Mouse (Mus musculus): ENCODE measurements around the gene Cacna1c. TPM values are rescaled to one million over a fixed set of nuclear protein-coding genes. Genes with fewer than 3 reads are reported as not detected.

The Cacna1c gene
- total and polyA plus RNA-seq, 2 experiments from 2014 or later: 4.2 to 43.3 TPM

DNA sequence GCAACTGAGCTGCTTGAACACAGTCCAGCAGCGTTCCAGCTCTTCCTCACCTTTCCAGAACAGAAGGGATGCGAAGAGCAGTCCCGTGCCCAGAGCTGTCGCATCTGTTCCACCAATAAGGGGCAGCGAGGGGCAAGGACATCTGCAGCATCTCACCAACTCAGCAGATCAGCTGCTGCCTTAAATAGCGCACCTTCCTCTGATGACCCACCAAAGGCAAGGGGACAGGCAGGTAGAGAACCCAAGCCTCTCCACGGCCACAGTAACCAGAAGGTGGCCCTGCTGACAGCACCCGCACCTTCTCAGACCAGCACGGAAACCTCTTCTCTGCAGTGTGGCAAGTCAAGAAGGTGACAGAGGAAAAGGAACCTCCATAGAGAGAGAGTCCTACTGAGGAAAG lies 131.8 kb downstream of the Cacna1c start:
- Histone ChIP-seq H3K4me3 (ENCODE audit: low read depth, low read length) (no peak overlapping the region), H3K4me1 (ENCODE audit: insufficient read depth) (no peaks in the 10 kb centered on the region), H3K4me2 (ENCODE audit: low read depth) (no peak overlapping the region), H3K9me3 (ENCODE audit: low read length) (no peaks in the 10 kb centered on the region), H3K27me3 (ENCODE audit: insufficient read depth, low read length) (no peaks in the 10 kb centered on the region), H3K36me3 (ENCODE audit: insufficient read depth) (no peaks in the 10 kb centered on the region), H3K27ac (ENCODE audit: low read depth, low read length) (no peak overlapping the region), H3K9ac (no peak overlapping the region)
- ATAC-seq (no peak), DNase-seq (no peak)
- no peak for TF ChIP-seq CTCF (IDR thresholded peaks at IDR 0.05; ENCODE audit: low read depth)
- WGBS: 94% methylated on average over 9 of the region's 9 CpGs

DNA sequence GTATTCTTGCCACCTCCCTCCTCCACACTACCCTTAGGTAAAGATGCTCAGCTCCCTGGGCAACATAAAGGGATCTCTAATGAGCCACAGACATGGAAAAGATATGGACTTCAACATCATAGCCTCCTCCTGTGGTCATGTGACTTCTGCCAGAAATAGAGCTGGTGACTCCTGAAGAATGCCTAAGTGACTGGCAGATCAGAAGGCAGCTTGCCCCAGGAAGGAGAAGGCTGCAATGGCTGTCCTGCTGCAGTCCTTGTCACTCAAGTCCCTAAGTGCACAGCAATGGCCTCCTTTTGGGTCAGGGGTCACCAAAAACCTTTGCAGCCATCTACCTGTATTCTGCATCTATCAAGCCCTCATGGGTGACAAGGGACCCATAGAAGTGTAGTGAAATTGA lies 133.5 kb downstream of the Cacna1c start:
- no peak overlapping the region for H3K27ac ChIP-seq (ENCODE audit: low read depth, low read length)
- no peaks in the 10 kb centered on the region for H3K9me3 ChIP-seq (ENCODE audit: low read length)
- no peaks in the 10 kb centered on the region for H3K4me1 ChIP-seq (ENCODE audit: insufficient read depth)
- no peak for TF ChIP-seq CTCF (IDR thresholded peaks at IDR 0.05; ENCODE audit: low read depth)
- no peak overlapping the region for H3K4me3 ChIP-seq (ENCODE audit: low read depth, low read length)
- no peak for ATAC-seq
- no peak overlapping the region for H3K4me2 ChIP-seq (ENCODE audit: low read depth)
- no peak for DNase-seq
- no peak overlapping the region for H3K9ac ChIP-seq
- H3K36me3 ChIP-seq (ENCODE audit: insufficient read depth): no peaks in the 10 kb centered on the region
- H3K27me3 ChIP-seq (ENCODE audit: insufficient read depth, low read length): no peaks in the 10 kb centered on the region

DNA sequence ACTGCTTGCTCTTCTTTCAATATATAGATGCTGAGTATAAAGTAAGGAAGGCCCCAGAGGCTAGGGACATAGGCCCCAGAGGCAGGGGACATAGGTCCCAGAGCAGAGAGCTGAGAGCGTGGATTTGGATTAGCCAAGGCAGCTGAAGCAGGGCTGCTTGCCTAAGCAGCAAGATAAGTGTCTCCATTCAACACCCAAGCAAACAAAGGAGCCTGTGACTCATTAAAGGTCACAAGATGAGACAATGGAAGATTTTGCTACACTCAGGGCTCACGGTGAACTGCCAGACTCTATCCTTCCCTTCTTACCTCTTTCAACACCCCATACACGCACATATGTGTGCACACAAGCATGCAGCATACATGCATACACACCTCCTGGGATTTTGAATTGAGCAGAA lies 137.3 kb downstream of the Cacna1c start:
- H3K4me2 ChIP-seq (ENCODE audit: low read depth): no peak overlapping the region
- no peaks in the 10 kb centered on the region for H3K27me3 ChIP-seq (ENCODE audit: insufficient read depth, low read length)
- H3K4me1 ChIP-seq (ENCODE audit: insufficient read depth): no peaks in the 10 kb centered on the region
- H3K36me3 ChIP-seq (ENCODE audit: insufficient read depth): peaks cover 23% of the 10 kb centered on the region; the same call in 1 of the 2 replicates
- H3K9me3 ChIP-seq (ENCODE audit: low read length): no peaks in the 10 kb centered on the region
- no peak for ATAC-seq
- no peak overlapping the region for H3K27ac ChIP-seq (ENCODE audit: low read depth, low read length)
- no peak overlapping the region for H3K9ac ChIP-seq
- 55% methylated on average over 3 of the region's 3 CpGs for WGBS
- no peak for TF ChIP-seq CTCF (IDR thresholded peaks at IDR 0.05; ENCODE audit: low read depth)
- no peak for DNase-seq
- H3K4me3 ChIP-seq (ENCODE audit: low read depth, low read length): no peak overlapping the region

DNA sequence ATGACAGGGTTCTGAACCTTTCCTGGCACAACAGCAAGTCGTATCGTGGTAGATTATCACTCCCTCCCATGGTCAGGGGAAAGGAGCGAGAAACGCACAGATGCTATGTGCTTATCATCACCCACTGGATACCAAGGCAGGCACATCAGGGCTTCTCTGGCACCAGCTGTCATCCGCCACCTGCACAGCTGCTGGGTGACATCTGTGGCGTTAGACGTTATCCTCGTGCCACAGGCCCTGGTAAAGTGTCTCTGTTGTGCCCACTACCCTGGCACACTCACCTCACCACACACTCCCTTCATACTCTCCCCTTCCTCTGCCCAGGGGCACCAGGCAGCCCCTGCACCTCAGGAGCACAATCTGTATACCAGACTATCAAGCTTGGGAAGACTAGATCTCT lies 137.8 kb downstream of the Cacna1c start:
- Histone ChIP-seq H3K9ac (no peak overlapping the region), H3K4me1 (ENCODE audit: insufficient read depth) (no peaks in the 10 kb centered on the region), H3K27me3 (ENCODE audit: insufficient read depth, low read length) (no peaks in the 10 kb centered on the region), H3K4me2 (ENCODE audit: low read depth) (no peak overlapping the region), H3K36me3 (ENCODE audit: insufficient read depth) (peaks cover 23% of the 10 kb centered on the region; the same call in 1 of the 2 replicates), H3K27ac (ENCODE audit: low read depth, low read length) (no peak overlapping the region), H3K9me3 (ENCODE audit: low read length) (no peaks in the 10 kb centered on the region), H3K4me3 (ENCODE audit: low read depth, low read length) (no peak overlapping the region)
- TF ChIP-seq CTCF (IDR thresholded peaks at IDR 0.05; ENCODE audit: low read depth): no peak
- 69% methylated on average over 8 of the region's 8 CpGs for WGBS
- ATAC-seq: no peak
- DNase-seq: no peak

DNA sequence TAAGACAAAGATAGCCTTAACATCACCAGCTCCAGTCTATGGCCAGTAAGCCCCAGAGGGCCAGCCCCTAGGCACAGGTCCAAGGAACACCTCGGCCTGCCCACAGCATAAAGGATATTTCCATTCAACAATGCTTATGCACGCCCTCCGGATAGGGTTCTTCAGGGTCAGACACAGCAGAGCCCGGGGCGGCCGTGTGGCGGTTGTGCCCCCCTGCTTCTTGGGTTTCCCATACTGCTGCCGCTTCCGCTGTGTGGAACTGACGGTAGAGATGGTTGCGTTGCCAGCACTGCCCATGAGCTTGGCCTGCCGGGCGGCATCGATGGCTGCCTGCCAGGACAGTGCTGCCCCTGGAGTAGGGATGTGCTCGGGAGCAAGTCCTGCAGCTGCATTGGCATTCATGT lies 139.1 kb downstream of the Cacna1c start:
- Histone ChIP-seq H3K4me2 (ENCODE audit: low read depth) (no peak overlapping the region), H3K36me3 (ENCODE audit: insufficient read depth) (peaks cover 23% of the 10 kb centered on the region; the same call in 1 of the 2 replicates), H3K4me3 (ENCODE audit: low read depth, low read length) (no peak overlapping the region), H3K27me3 (ENCODE audit: insufficient read depth, low read length) (no peaks in the 10 kb centered on the region), H3K9me3 (ENCODE audit: low read length) (no peaks in the 10 kb centered on the region), H3K9ac (no peak overlapping the region), H3K4me1 (ENCODE audit: insufficient read depth) (no peaks in the 10 kb centered on the region), H3K27ac (ENCODE audit: low read depth, low read length) (no peak overlapping the region)
- DNase-seq (peak; percentile 56), ATAC-seq (peak; percentile 71)
- WGBS: 52% methylated on average over 15 of the region's 15 CpGs
- TF ChIP-seq CTCF (IDR thresholded peaks at IDR 0.05; ENCODE audit: low read depth): no peak

DNA sequence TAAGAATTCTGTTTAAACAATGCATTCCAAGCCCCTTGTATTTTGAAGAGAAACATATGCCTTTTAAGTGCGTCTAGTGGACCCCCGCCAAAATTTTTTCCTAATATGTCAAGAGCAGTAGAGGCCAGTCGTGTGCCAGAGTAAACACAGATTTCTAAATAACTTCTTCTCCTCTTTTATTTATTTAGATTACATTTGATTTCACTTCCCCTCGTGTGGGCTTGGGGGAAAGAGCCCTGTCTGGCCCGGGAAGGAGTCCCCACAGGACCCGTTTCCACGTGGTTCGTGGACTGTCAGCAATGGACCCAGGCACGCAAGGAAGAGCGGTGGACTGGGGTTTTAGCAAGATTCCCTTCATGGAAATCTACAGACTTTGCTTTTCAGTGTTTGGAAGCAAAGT lies 143.4 kb downstream of the Cacna1c start:
- WGBS: 77% methylated on average over 10 of the region's 10 CpGs
- Histone ChIP-seq H3K27me3 (ENCODE audit: insufficient read depth, low read length) (no peaks in the 10 kb centered on the region), H3K9ac (no peak overlapping the region), H3K27ac (ENCODE audit: low read depth, low read length) (no peak overlapping the region), H3K4me1 (ENCODE audit: insufficient read depth) (no peaks in the 10 kb centered on the region), H3K4me3 (ENCODE audit: low read depth, low read length) (no peak overlapping the region), H3K36me3 (ENCODE audit: insufficient read depth) (peaks cover 27% of the 10 kb centered on the region; the same call in 1 of the 2 replicates), H3K4me2 (ENCODE audit: low read depth) (no peak overlapping the region), H3K9me3 (ENCODE audit: low read length) (no peaks in the 10 kb centered on the region)
- DNase-seq (no peak), ATAC-seq (no peak)
- no peak for TF ChIP-seq CTCF (IDR thresholded peaks at IDR 0.05; ENCODE audit: low read depth)

DNA sequence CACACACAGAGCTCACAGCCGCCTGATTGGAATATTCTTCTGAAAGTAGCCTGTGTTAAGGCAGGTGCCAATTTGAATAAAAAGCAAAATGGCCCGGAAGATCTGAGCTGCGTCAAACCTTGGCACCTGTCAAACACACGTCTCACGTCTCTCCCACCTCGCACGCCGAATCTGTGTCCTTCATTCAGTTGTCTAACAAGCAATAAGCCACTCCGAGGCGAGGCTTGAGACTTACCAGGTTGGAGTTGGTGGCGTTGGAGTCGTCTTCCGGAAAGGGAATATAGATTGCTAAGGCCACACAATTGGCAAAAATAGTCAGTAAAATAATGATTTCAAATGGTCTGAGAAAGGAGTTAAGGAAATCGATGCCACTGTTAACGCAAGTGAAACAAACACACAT lies 143.9 kb downstream of the Cacna1c start:
- whole genome bisulfite sequencing: 77% methylated on average over 15 of the region's 15 CpGs
- Histone ChIP-seq H3K36me3 (ENCODE audit: insufficient read depth) (peaks cover 27% of the 10 kb centered on the region; the same call in 1 of the 2 replicates), H3K4me3 (ENCODE audit: low read depth, low read length) (no peak overlapping the region), H3K4me2 (ENCODE audit: low read depth) (no peak overlapping the region), H3K9ac (no peak overlapping the region), H3K9me3 (ENCODE audit: low read length) (no peaks in the 10 kb centered on the region), H3K27me3 (ENCODE audit: insufficient read depth, low read length) (no peaks in the 10 kb centered on the region), H3K27ac (ENCODE audit: low read depth, low read length) (no peak overlapping the region), H3K4me1 (ENCODE audit: insufficient read depth) (no peaks in the 10 kb centered on the region)
- ATAC-seq (no peak), DNase-seq (no peak)
- no peak for TF ChIP-seq CTCF (IDR thresholded peaks at IDR 0.05; ENCODE audit: low read depth)

DNA sequence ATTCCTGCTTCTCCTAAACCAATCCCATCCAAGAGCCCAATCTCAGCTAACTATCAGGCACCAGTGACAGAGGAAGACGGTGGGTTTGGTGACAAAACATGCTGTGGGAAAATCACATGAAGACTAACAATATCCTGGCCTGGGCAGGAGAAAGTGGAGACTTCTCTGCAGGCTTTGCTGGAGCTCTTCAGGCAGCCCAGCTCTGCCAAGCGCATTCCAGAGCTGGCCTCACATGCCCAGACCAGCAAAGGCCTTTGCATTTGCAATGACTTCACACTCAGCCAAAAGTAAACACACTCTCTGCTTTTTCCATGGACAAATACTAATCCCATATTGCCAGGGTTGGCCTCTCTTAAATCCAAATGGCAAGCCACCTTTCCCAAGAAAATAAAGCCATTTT lies 144.5 kb downstream of the Cacna1c start:
- Histone ChIP-seq H3K4me1 (ENCODE audit: insufficient read depth) (no peaks in the 10 kb centered on the region), H3K4me2 (ENCODE audit: low read depth) (no peak overlapping the region), H3K4me3 (ENCODE audit: low read depth, low read length) (no peak overlapping the region), H3K27me3 (ENCODE audit: insufficient read depth, low read length) (no peaks in the 10 kb centered on the region), H3K9me3 (ENCODE audit: low read length) (no peaks in the 10 kb centered on the region), H3K27ac (ENCODE audit: low read depth, low read length) (no peak overlapping the region), H3K36me3 (ENCODE audit: insufficient read depth) (peaks cover 21% of the 10 kb centered on the region; the same call in 1 of the 2 replicates), H3K9ac (no peak overlapping the region)
- 78% methylated on average over 2 of the region's 2 CpGs for WGBS
- ATAC-seq: no peak
- no peak for DNase-seq
- TF ChIP-seq CTCF (IDR thresholded peaks at IDR 0.05; ENCODE audit: low read depth): no peak

All from forebrain, postnatal 0 days (tissue).